Mouse (Mus musculus): ENCODE measurements around the gene Fau.

DNA sequence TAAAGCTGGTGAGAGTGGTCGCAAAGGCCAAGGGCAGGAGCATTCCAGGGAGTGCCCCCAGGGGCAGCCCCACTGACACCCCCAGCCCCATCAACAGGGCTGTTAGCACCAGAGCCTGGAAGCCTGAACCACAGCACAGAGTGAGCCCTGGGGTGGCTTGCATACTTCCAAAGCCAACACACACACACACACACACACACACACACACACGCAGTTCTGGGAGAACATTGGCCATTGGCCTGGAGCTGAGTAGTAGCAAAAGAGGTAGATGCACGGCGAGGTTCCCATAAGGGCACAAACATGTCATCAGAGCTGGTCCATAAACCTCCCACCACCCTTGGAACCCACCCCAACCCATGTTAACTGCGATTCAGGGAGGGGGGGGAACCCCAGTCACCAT, 8.9 kb downstream of the Fau start:
- TF ChIP-seq POLR2A (IDR thresholded peaks at IDR 0.05; ENCODE audit: low read depth, low read length), result no peak
- TF ChIP-seq CTCF (conservative IDR thresholded peaks at IDR 0.05; ENCODE audit: insufficient read depth, insufficient read length, low read depth, low read length), result no peak

Measured in kidney, adult 2 months (tissue).